Mouse (Mus musculus) adrenal gland, adult 10 weeks (tissue): Measurements from ENCODE around the gene Fabp7. TPM values are rescaled to one million over a fixed set of nuclear protein-coding genes. Genes with fewer than 3 reads are reported as not detected.

ENCODE experiments used
- polyA plus RNA-seq: library from polyadenylated mRNA; stranded (reverse); fragments of 350-450 nt; fragmentation: Illumina TruSeq; extraction: RNeasy Lipid Tissue Mini Kit (QIAGEN cat#74804); gene quantifications from one replicate; pipeline ENCODE4 v1.2.3, GENCODE M21; 2014; ENCODE audit warnings: low read depth, low replicate concordance

Fabp7 gene
- polyA plus RNA-seq = 3.1 TPM

GRCm38 (mm10) chr10:57784876-57785150 is at the start of gene Fabp7:
Gene Fabp7, plus strand, starts transcription at chr10:57784881.

GRCm38 (mm10) chr10:57794018-57794417 is 9.3 kb downstream of the Fabp7 start, which contains the start of gene Smpdl3a:
Gene Smpdl3a, plus strand, starts transcription at chr10:57794335.

Other genes starting within 250 kb of the Fabp7 start
- gene Pkib, start 152.9 kb upstream of the Fabp7 start, polyA plus RNA-seq = 3.4 TPM
- gene Smpdl3a, start 9.5 kb downstream of the Fabp7 start, polyA plus RNA-seq = 83.3 TPM